Mouse (Mus musculus) cerebellum, adult (tissue): ENCODE results near the gene Tmem80.

Experiments used
- ATAC-seq: cut with Nextera tagmentation; 2 replicates; pipeline ENCODE4 v1.9.2; 2017; ENCODE audit warnings: mild to moderate bottlenecking, moderate library complexity, mixed read lengths; ENCODE audit not compliant: insufficient number of reproducible peaks, low FRiP score, low TSS enrichment

The Tmem80 gene

DNA sequence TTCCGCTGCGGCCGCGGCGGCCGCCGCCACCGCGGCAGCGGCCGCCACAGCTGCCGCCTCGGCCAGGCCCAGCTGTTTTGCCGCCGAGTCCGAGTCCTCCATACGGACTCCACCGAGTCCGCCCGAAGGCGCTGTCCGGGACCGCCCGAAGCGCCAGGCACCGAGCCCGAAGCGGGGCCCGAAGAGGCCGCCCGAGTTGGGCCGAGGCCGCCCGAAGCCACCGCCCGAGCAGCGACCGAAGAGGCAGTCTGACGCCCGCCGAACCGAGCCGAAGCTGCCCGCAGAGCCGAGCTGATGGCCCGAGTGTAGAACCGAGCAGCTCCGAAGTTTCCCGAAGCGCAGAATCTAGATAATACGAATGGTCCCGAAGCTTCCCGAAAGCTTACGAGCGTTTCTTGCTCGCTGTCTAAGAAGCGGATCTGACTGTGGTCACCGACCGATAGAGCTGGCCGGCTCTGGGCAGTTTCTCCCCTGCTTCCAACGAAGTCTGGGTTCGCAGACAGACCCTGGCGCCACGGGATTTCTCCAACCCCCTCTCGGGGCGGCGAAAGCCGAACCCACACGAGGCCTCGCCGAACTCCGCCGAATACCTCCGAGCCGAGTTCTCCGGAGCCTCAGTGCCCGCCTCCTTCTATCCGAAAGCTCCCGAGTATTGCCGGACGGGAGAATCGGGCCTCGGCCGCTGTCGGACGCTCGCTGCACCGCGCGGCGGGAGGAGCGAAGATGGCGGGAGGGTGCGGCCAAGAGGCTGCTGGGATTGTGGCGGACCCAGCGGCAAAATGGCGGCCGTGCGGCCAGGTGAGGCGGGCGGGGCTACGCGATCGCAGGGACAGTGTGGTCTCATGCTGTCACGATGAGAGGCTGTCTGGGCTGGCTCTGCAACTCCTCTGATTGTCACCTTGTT lies at the start of gene Tmem80, which contains the start of gene Deaf1:
Gene Tmem80, plus strand, starts transcription at position 271 of the 904 bp plus-strand sequence.
Gene Deaf1, minus strand, starts transcription at position 222 of the 904 bp plus-strand sequence.
- ATAC-seq = peak; percentile 88

DNA sequence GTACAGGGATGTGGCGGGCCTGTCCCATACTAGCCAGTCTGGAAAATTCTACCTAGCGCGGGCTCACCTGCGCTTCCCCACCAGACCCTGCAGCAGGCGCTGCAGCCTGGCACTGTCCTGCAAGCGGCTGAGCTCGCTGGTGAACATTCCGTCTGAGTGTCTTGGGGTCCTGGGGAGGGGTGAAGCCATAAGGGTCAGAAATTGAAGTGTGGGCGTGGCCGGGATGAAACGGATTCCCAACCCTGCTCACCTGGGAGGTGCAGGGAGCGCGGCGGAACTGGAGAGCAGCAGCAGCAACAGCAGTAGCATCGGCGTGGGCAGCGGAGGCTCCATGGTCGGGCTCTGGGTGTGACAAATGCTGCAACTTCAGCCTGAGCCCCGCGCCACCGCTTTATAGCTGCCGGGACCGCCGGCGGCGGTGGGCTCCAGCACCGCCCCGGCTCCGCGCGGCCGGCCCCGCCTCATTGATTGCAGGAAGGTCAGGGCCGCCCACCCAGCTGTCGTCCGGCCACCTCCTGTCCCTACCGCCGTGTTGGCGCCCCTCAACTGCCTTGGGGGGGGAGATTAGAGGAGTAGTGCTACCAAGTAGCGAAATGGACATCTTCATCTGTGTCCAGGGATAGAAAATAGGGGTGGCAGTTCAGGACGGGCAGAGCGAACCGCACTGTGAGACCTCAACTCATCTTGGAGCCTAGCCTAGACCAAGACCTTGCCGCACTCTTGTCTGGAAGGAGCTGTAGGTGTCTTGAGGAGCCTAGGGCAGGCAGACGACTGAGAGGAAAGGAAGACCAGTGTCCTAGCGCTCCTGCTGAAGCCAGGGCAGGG lies 48.6 kb upstream of the Tmem80 start, which contains the start of gene Sct:
Gene Sct, minus strand, starts transcription at position 368 of the 825 bp plus-strand sequence.
- ATAC-seq = peak; percentile 68; the same call in 1 of the 2 replicates

DNA sequence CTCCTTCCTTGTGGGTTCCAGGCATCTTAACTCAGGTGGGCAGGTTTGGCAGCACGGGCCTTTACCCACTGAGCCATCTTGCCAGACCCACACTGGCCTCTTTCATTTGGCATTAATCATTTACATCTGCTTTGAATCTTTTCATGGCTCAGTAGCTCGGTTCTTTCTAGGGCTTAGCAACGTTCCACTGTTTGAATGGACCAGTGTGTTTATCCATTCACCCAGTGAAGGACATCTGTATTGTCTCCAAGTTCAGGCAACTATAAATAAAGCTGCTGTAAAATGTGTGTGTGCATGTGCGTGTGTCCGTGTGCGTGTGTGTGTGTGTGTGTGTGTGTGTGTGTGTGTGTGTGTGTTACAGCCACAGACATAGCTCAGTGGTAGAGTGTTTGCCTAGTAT lies 46.1 kb upstream of the Tmem80 start:
- no peak for ATAC-seq

DNA sequence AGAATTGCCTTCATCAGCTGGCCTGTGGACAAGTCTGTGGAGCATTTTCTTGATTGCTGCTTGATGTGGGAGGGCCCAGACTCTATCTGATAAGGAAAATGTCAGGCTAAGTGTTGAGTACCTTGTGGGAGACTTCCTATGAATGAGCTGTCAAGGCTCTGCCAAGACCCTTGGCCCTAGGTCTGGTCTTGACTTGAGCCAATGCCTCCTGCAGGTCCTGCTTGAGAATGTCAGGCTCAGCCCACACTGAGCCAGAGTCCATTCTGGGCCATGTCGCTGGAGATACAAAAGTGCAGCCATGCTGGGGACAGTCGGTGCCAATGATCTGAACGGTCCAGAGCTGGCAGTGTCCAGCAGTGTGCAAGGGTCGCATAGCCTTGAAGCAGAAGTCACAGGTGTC lies 44.8 kb upstream of the Tmem80 start:
- ATAC-seq = no peak

DNA sequence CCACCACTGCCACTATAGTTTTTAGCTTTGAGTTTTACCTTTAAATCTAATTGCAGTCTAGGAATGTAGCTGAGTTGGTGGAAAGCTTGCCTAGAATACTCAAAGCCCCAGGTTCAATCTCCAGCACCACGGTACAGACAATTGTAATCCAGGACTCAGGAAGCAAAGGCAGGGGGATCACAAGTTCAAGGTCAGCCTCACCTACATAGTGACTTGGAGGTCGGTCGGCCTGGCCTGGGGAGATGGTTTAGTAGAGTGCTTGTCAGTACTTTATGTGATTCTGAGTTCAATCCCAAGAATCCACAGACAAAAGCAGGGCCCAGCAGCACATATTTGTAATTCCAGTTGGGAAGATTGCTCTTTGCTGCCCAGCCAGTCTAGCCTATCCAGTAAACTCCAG lies 39.5 kb upstream of the Tmem80 start:
- no peak for ATAC-seq

DNA sequence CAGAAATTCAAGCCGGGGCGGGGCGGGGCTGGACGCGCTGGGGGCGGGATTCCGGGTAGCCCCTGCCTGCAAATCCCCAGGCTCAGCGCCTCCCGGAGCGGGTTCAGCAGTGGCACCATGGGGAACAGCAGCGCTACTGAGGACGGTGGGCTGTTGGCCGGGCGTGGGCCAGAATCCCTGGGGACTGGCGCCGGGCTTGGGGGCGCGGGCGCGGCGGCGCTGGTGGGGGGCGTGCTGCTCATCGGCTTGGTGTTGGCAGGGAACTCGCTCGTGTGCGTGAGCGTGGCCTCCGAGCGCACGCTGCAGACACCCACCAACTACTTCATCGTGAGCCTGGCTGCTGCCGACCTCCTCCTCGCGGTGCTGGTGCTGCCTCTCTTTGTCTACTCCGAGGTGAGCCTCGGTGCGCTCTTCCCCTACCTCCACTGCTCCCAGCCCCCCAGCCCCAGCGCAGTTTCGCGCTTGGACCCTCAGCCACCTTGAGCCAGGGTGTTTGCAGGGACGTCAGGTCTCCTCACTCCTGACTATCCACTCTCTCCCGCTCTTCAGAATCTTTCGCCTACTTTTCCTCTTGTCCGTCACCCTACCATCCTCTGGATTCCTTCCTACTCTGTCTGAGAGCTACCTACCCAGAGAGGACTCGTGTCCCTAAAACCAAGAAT lies 35.5 kb upstream of the Tmem80 start, which contains the start of gene Drd4:
Gene Drd4, plus strand, starts transcription at position 86 of the 662 bp plus-strand sequence.
- ATAC-seq = no peak

DNA sequence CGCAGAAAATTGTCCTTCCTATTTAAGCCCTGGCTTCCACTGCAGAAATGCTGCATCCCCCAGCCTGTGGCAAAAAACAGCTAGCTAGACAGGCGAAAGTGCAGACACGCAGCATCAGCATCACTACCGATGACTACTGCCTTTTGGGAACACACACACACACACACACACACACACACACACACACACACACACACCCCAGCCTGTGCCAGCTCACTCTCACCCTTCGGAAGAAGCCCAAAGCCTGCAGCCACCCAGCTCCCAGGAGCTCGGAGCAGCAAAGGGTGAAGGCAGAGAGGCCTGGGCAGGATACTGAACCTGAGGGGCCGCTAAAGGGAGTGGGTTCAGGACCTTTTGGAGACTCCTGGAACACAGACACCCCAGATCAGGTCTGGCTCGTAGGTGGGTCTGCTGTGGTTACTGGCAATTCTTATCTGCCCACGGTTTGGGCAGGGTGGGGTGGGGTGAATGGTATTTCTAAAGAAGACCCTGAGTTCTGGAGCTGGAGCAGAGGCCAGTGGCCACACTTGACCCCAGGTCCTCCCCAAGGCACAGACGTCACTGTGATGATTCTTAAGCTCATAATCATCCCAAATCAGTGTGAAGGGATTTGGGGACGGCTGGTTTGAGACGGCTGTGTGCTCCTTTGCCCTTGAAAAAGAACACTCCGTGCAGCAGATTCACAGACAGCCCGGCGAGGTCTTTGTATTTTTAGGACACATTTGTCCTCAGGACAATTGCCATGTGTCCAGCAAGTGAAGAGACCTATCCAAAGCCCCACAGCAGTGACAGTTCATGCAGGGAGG lies 34.8 kb upstream of the Tmem80 start:
- ATAC-seq = no peak

DNA sequence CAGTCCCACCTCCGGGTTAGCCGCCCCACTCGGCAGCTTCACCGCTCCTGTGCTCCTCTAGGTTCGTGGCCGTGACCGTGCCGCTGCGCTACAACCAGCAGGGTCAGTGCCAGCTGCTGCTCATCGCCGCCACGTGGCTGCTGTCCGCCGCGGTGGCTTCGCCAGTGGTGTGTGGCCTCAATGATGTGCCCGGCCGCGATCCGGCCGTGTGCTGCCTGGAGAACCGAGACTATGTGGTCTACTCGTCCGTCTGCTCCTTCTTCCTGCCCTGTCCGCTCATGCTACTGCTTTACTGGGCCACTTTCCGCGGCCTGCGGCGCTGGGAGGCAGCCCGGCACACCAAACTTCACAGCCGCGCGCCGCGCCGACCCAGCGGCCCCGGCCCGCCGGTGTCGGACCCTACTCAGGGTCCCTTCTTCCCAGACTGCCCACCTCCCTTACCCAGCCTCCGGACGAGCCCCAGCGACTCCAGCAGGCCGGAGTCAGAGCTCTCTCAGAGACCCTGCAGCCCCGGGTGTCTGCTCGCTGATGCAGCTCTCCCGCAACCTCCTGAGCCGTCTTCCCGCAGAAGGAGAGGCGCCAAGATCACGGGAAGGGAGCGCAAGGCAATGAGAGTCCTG lies 33.6 kb upstream of the Tmem80 start:
- no peak for ATAC-seq

DNA sequence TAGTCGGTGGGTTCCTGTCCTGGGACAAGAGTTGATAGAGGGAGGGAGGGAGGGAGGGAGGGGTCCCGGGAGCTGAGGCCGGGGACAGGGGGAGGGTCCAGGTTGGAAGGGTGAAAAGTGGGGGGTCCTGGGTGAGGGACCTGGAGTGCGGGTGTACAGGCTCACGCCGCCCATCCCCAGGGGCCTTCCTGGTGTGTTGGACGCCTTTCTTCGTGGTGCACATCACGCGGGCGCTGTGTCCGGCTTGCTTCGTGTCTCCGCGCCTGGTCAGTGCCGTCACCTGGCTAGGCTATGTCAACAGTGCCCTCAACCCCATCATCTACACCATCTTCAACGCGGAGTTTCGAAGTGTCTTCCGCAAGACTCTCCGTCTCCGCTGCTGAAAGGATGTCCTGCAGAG lies 33.1 kb upstream of the Tmem80 start:
- ATAC-seq = no peak

DNA sequence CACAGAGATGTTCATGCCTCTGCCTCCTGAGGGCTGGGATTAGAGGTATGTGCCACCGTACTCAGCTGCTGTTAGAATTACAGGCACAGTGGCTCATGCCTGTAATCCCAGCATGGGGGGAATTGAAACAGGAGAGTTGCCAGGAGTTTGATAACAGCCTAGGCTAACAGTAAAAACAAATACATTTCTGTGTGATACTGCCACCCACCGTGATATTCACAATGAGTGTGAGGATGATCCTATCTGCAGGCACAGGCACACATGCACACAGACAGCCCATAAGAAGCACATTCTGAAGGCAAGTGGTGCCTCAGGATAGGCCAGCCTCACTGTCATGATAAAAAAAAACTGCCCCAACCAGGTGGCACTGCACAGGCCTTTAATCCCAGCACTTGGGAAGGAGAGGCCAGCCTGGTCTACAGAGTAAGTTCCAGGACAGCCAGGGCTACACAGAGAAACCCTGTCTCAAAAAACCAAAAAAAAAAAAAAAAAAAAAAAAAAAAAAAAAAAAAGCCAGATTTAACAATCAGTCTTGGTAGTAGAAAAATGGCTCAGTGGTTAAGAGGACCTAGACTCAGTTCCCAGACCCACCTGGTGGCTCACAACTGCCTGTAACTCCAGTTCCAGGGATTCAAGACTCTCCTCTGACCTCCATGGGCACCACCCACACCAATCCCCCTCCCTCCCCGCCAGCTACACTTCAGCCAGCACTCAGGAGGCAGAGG lies 29.5 kb upstream of the Tmem80 start:
- no peak for ATAC-seq

DNA sequence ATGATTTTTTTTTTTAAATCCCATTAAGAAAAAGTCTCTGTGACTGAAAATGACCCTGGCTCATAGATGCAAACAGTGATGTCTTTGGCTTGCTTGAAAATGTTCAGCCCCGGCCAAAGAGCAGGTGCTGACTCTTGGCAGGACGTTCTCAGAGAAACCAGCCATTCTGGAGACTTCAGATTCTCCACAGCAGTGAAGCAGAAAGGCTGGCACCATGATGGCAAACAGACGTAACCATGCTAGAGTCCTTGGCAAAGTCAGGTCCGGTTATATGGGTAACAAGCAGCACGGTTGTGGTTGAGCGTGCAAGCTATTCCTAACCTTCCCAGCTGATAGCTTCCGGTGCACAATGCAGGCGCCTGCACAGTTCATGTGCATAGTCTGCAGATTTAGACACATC lies 28.4 kb upstream of the Tmem80 start:
- ATAC-seq = no peak

DNA sequence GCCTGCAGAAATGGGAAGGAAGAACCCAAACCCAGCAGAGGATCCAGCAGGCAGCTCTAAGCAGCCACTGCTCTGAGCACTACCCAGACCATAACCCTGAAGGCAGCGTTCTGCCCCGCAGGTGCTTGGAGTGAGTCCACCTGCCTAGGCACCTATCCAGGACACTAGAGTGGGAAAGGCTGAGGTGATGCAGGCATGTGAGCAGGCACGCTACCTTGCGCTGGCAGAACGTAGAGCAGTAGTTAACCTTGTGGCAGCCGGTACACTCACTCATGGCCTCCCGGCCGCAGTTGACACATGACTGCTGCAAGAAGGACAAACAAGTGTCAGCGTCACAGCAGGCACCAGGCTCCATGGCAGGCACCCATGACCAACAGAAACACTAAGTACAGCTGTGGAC lies 26.2 kb upstream of the Tmem80 start:
- ATAC-seq = no peak

DNA sequence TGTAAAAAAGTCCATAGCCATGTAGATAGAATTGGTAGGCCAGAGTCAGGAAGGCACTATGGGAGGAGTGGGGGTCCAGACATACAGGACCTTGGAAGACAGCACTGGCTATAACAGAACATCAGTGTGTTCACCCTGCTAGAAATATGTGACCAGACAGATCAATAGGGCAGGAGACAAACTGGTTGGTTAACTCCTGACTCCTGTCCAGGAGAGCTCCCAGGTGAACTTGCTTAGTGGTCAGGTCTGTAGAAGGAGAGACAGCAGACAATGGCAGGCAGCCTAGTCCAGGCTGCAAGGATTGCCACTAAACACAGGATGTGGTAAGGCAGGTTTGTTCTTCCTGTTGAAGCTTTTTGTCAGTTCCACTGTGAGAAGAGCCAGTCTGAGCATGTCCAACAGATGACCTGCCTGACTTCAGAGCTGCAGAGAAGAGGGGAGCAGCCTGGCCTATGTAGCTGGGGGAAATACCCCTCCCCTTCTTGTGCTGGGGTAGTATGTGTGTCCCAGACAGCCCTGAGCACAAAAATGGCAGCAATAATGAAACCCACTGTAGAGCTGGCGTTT lies 24.8 kb upstream of the Tmem80 start:
- ATAC-seq = no peak

DNA sequence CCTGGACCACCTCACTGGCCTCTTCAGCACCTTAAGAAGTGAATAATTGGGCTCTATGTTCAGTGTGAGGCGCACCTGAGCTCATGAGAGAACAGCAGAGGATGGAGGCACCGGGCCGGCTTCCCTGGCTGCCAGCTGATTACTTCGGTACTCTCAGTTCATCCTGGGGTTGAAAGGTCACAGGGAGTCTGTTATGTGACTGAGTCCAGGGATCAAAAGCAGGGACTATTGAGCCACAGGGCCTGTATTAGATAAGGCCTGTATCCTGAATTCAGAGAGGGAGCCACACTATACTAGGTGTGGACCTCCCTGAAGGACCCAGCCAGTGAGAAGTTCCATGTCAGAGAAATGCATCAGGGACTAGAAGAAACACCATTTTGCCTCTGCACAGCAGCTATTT lies 23.0 kb upstream of the Tmem80 start:
- no peak for ATAC-seq

DNA sequence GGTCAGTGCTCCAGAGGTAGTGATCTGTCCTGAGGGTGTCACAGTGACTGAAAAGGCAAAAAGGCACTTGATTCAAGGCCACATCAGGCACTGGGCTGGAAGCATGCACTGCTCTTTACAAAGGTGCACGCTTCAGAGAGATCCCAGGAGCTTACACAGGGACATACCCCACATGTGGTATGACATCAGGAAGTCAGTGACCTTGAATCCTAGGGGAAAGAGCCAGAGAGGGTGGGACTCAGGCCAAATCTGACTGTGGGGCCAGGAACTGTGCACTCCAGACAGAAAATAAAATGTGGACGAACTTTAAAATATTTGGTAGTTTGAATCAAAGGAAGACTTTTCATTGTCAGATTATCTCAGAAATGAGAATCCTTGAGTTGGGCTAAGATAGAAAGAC lies 13.1 kb upstream of the Tmem80 start:
- ATAC-seq = no peak

DNA sequence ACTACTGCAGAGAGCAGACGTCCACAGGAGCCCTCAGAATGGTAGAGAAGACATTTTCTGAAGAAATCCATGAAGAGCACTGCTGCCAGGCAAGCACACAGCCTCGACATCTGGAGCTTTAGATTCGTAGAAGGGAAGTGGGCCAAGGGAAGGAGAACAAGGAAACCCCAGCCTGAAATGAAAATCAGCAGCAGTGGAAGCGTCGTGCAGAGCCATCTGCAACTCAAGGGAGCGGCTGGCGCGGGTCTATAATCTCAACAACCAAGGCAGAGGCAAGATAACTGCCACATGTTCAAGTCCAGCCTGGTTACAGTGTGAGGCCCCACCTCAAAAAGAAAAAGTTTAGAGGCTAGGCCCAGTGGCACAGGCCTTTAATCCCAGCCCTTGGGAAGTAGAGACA lies 12.5 kb upstream of the Tmem80 start:
- ATAC-seq = no peak

DNA sequence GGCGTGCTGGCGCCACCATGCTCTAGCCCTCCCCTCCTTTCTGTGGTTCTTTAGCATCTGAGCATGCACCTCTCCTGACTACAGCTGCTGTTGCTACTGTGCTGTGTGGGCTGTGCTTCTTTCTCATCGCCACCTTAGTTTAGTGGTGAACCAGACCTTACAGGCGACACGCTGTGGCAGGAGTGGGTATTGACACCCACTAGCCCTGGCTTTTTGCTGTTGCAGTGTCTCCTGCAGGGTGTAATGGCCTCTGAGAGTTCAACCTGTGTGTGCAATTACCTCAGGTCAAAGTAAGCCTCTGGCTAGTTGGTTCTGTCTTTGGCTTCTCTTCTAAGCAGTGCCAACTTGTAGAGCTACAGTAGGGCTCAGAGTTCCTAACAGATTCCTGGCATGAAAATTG lies 11.6 kb upstream of the Tmem80 start:
- ATAC-seq = no peak

DNA sequence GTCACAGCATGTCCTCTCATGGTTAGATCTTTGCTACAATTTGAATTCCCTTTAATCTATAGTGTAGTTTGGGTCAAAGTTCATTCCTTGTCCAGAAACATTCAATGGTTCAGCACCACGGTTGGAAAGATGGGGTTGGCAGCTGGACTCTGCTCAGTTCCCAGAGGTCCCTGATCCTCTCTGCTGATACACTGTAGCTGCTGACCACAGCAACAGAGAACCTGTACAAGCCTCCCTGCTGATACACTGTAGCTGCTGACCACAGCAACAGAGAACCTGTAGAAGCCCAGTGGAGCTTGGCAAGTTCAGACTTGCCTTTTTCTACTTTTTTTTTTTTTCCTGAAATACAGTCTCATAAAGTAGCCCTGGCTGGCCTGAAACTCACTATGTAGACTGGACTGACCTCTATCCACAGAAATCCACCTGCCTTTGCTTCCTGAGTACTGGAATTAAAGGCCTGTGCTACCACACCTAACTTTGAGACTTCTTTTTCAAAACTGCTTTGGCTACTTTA lies 9.9 kb upstream of the Tmem80 start:
- ATAC-seq = no peak
